Mouse (Mus musculus) hindbrain, embryonic 10.5 days (tissue): ENCODE measurements at regions not wholly inside any gene's neighbourhood (a gene's known extent, or its start where the extent isn't known, plus 50 kb on each side); places are given as distances from the start of the nearest gene placed in this dataset.

Experiments used
- DNase-seq: peaks from one replicate; pipeline ENCODE4 v3.0.0-alpha.2; 2017; ENCODE audit warnings: low spot score
- H3K27ac ChIP-seq: fragments of 300-500 bp; sonication (generic); 2 replicates; pipeline ENCODE4 v1.5.1; 2016; ENCODE audit warnings: mild to moderate bottlenecking, moderate library complexity
- H3K27me3 ChIP-seq: fragments of 300-500 bp; sonication (generic); 2 replicates; pipeline ENCODE4 v1.6.1; 2016; ENCODE audit warnings: mild to moderate bottlenecking; ENCODE audit not compliant: poor library complexity, insufficient read depth, severe bottlenecking
- H3K36me3 ChIP-seq: fragments of 300-500 bp; sonication (generic); 2 replicates; pipeline ENCODE4 v1.6.1; 2016; ENCODE audit warnings: mild to moderate bottlenecking, moderate library complexity
- H3K4me1 ChIP-seq: fragments of 300-500 bp; sonication (generic); replicated peaks from 2 replicates; pipeline ENCODE4 v1.6.1; 2016; ENCODE audit warnings: mild to moderate bottlenecking
- H3K4me3 ChIP-seq: fragments of 300-500 bp; sonication (generic); 2 replicates; pipeline ENCODE4 v1.5.1; 2016; ENCODE audit warnings: mild to moderate bottlenecking, moderate library complexity
- H3K9me3 ChIP-seq: fragments of 300-500 bp; sonication (generic); 2 replicates; pipeline ENCODE4 v1.6.1; 2016; ENCODE audit warnings: mild to moderate bottlenecking, moderate library complexity
- WGBS: fragments of 180-500 bp; shearing (Covaris S2); methylation state at CpG from one replicate; pipeline ENCODE4 v1.1.7; 2016; 5-methylcytosine and 5-hydroxymethylcytosine counted together

GRCm38 (mm10) chr1:121842381-121843075 is 274.7 kb upstream of the Ddx18 start:
- WGBS: 55% methylated on average over 3 of the region's 3 CpGs
- no peak overlapping the region for H3K4me3 ChIP-seq
- H3K27me3 ChIP-seq: no peaks in the 10 kb centered on the region
- H3K27ac ChIP-seq: no peak overlapping the region
- H3K36me3 ChIP-seq: no peaks in the 10 kb centered on the region
- H3K9me3 ChIP-seq: no peaks in the 10 kb centered on the region
- no peak for DNase-seq
- H3K4me1 ChIP-seq: no peaks in the 10 kb centered on the region

GRCm38 (mm10) chr1:121833559-121833958 is 265.8 kb upstream of the Ddx18 start:
- H3K4me3 ChIP-seq: no peak overlapping the region
- H3K27me3 ChIP-seq: no peaks in the 10 kb centered on the region
- no peak for DNase-seq
- H3K4me1 ChIP-seq: no peaks in the 10 kb centered on the region
- H3K9me3 ChIP-seq: no peaks in the 10 kb centered on the region
- H3K36me3 ChIP-seq: no peaks in the 10 kb centered on the region
- no peak overlapping the region for H3K27ac ChIP-seq
- 51% methylated on average over 2 of the region's 2 CpGs for WGBS

- Histone ChIP-seq H3K36me3 (no peaks in the 10 kb centered on the region), H3K9me3 (no peaks in the 10 kb centered on the region), H3K4me3 (no peak overlapping the region), H3K27ac (no peak overlapping the region), H3K4me1 (no peaks in the 10 kb centered on the region), H3K27me3 (no peaks in the 10 kb centered on the region)
- no peak for DNase-seq
- WGBS: 55% methylated on average over 2 of the region's 2 CpGs
Measured at GRCm38 (mm10) chr1:121830242-121830641, 262.5 kb upstream of the Ddx18 start.

GRCm38 (mm10) chr1:121822950-121823349 is 255.2 kb upstream of the Ddx18 start:
- 92% methylated on average over 4 of the region's 4 CpGs for WGBS
- Histone ChIP-seq H3K9me3 (no peaks in the 10 kb centered on the region), H3K36me3 (no peaks in the 10 kb centered on the region), H3K4me3 (no peak overlapping the region), H3K27ac (no peak overlapping the region), H3K27me3 (no peaks in the 10 kb centered on the region), H3K4me1 (no peaks in the 10 kb centered on the region)
- no peak for DNase-seq

- H3K9me3 ChIP-seq: no peaks in the 10 kb centered on the region
- H3K4me1 ChIP-seq: no peaks in the 10 kb centered on the region
- H3K27me3 ChIP-seq: no peaks in the 10 kb centered on the region
- no peaks in the 10 kb centered on the region for H3K36me3 ChIP-seq
- H3K27ac ChIP-seq: no peak overlapping the region
- no peak overlapping the region for H3K4me3 ChIP-seq
- 66% methylated on average over 2 of the region's 2 CpGs for whole genome bisulfite sequencing
- DNase-seq: no peak
Measured at GRCm38 (mm10) chr1:121803338-121803737, 235.5 kb upstream of the Ddx18 start.

GRCm38 (mm10) chr1:121802476-121802875 is 234.7 kb upstream of the Ddx18 start:
- DNase-seq: no peak
- WGBS: 94% methylated on average over 4 of the region's 4 CpGs
- no peaks in the 10 kb centered on the region for H3K9me3 ChIP-seq
- no peaks in the 10 kb centered on the region for H3K4me1 ChIP-seq
- no peaks in the 10 kb centered on the region for H3K27me3 ChIP-seq
- H3K4me3 ChIP-seq: no peak overlapping the region
- H3K36me3 ChIP-seq: no peaks in the 10 kb centered on the region
- H3K27ac ChIP-seq: no peak overlapping the region

- no peak for DNase-seq
- no peak overlapping the region for H3K27ac ChIP-seq
- H3K4me1 ChIP-seq: no peaks in the 10 kb centered on the region
- 81% methylated on average over 12 of the region's 12 CpGs for WGBS
- no peak overlapping the region for H3K4me3 ChIP-seq
- H3K9me3 ChIP-seq: no peaks in the 10 kb centered on the region
- no peaks in the 10 kb centered on the region for H3K27me3 ChIP-seq
- H3K36me3 ChIP-seq: no peaks in the 10 kb centered on the region
Measured at GRCm38 (mm10) chr1:121798502-121798901, 230.7 kb upstream of the Ddx18 start.

GRCm38 (mm10) chr1:121795024-121795786 is 227.4 kb upstream of the Ddx18 start:
- 85% methylated on average over 11 of the region's 11 CpGs for WGBS
- no peak overlapping the region for H3K27ac ChIP-seq
- DNase-seq: no peak

GRCm38 (mm10) chr1:121785631-121786030 is 217.8 kb upstream of the Ddx18 start:
- Histone ChIP-seq H3K27me3 (no peaks in the 10 kb centered on the region), H3K36me3 (no peaks in the 10 kb centered on the region), H3K4me3 (no peak overlapping the region), H3K27ac (no peak overlapping the region), H3K9me3 (no peaks in the 10 kb centered on the region), H3K4me1 (no peaks in the 10 kb centered on the region)
- WGBS: 60% methylated on average over 3 of the region's 3 CpGs
- no peak for DNase-seq

More at GRCm38 (mm10) chr1:121795024-121795786, 227.4 kb upstream of the Ddx18 start:
- Histone ChIP-seq H3K27me3 (no peaks in the 10 kb centered on the region), H3K9me3 (no peaks in the 10 kb centered on the region), H3K4me3 (no peak overlapping the region), H3K4me1 (no peaks in the 10 kb centered on the region), H3K36me3 (no peaks in the 10 kb centered on the region)

- Histone ChIP-seq H3K9me3 (no peaks in the 10 kb centered on the region), H3K4me1 (peaks cover 14% of the 10 kb centered on the region), H3K36me3 (no peaks in the 10 kb centered on the region), H3K27me3 (no peaks in the 10 kb centered on the region), H3K4me3 (no peak overlapping the region), H3K27ac (no peak overlapping the region)
- 92% methylated on average over 2 of the region's 2 CpGs for WGBS
- DNase-seq: no peak
Measured at GRCm38 (mm10) chr1:121773988-121774387, 206.2 kb upstream of the Ddx18 start.

- DNase-seq: peak; percentile 14
- no peak overlapping the region for H3K4me3 ChIP-seq
- 78% methylated on average over 1 of the region's 1 CpGs for WGBS
- H3K27me3 ChIP-seq: no peaks in the 10 kb centered on the region
- no peaks in the 10 kb centered on the region for H3K36me3 ChIP-seq
- H3K4me1 ChIP-seq: peaks cover 14% of the 10 kb centered on the region
- peak overlapping the region; percentile 40; the same call in 1 of the 2 replicates for H3K27ac ChIP-seq
- H3K9me3 ChIP-seq: no peaks in the 10 kb centered on the region
Measured at GRCm38 (mm10) chr1:121771444-121771843, 203.7 kb upstream of the Ddx18 start.

GRCm38 (mm10) chr1:121770936-121771335 is 203.1 kb upstream of the Ddx18 start:
- peak overlapping the region; percentile 50 for H3K27ac ChIP-seq
- H3K4me3 ChIP-seq: no peak overlapping the region
- no peaks in the 10 kb centered on the region for H3K27me3 ChIP-seq
- DNase-seq: peak; percentile 43
- no peaks in the 10 kb centered on the region for H3K36me3 ChIP-seq
- WGBS: 37% methylated on average over 12 of the region's 12 CpGs
- H3K4me1 ChIP-seq: peaks cover 14% of the 10 kb centered on the region
- no peaks in the 10 kb centered on the region for H3K9me3 ChIP-seq

- 83% methylated on average over 3 of the region's 3 CpGs for WGBS
- Histone ChIP-seq H3K27ac (no peak overlapping the region), H3K36me3 (no peaks in the 10 kb centered on the region), H3K27me3 (no peaks in the 10 kb centered on the region), H3K4me3 (no peak overlapping the region), H3K4me1 (no peaks in the 10 kb centered on the region), H3K9me3 (no peaks in the 10 kb centered on the region)
- DNase-seq: no peak
Measured at GRCm38 (mm10) chr1:121760086-121760485, 192.3 kb upstream of the Ddx18 start.
